Mouse (Mus musculus): ENCODE measurements around the gene 1700020N01Rik. TPM values are rescaled to one million over a fixed set of nuclear protein-coding genes. Genes with fewer than 3 reads are reported as not detected.

1700020N01Rik gene
- polyA plus RNA-seq, 1 experiment from 2014 or later = not detected

DNA sequence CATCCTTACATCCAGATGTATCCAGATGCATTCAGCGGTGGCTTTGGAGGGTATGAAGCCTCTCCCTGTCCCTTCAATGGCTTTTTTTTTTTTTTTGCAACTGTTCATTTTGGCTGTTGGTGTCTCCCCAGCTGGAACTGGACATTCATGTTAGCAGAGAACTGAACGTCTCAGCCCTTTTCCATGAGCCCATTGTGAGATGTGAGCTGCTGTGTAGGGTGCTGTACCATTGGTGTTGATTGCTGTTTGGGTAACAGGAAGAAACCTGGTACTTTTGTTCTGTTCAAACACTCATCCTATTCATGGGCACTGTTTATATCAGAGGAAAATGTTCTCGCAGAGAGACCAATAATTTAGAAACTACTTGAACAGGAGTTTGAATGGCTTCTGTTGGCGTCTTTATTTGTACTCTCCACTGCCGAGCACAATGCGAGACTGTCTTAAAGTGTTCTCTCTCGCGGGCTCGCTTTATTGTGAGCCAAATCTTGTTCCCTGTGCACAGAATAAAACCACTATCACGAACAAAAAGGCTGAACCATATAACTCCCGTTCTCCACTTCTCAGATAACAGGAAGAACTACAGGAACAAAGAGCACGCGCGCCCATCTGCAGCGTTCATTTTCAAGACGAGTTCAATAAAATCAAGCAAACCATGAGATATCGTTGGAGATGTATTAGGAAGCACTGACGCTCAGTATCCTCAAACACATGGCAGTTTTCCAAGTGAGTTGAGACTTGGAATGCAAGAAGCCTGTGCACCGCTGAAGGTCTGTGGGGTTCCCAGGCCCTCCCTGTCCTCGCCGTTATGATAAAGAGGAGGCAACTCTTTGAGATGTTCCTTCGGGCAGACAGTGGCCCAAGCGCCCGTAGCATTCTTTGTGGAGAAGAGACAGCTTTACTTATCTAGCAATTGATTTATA lies 59.7 kb downstream of the 1700020N01Rik start:
- no peak for ATAC-seq (ENCODE audit: low read depth)
- H3K9ac ChIP-seq (ENCODE audit: low read length) = no peak overlapping the region
- H3K4me2 ChIP-seq (ENCODE audit: low read depth, low read length) = no peak overlapping the region
- no peak overlapping the region for H3K27ac ChIP-seq (ENCODE audit: low read length)
- H3K36me3 ChIP-seq (ENCODE audit: control insufficient read depth, insufficient read depth, low read length) = no peaks in the 10 kb centered on the region
- H3K4me3 ChIP-seq (ENCODE audit: low read length) = no peak overlapping the region
- no peaks in the 10 kb centered on the region for H3K27me3 ChIP-seq (ENCODE audit: control insufficient read depth, insufficient read depth, low read depth, low read length)
- H3K9me3 ChIP-seq (ENCODE audit: control insufficient read depth, low read length) = peaks cover 2% of the 10 kb centered on the region; the same call in 1 of the 2 replicates
- no peaks in the 10 kb centered on the region for H3K4me1 ChIP-seq (replicated peaks; ENCODE audit: control insufficient read depth, insufficient read depth, low read length)
- WGBS = 74% methylated on average over 24 of the region's 24 CpGs

- Histone ChIP-seq H3K36me3 (ENCODE audit: control insufficient read depth, insufficient read depth, low read length) (no peaks in the 10 kb centered on the region), H3K4me1 (replicated peaks; ENCODE audit: control insufficient read depth, insufficient read depth, low read length) (no peaks in the 10 kb centered on the region), H3K9me3 (ENCODE audit: control insufficient read depth, low read length) (peaks cover 2% of the 10 kb centered on the region; the same call in 1 of the 2 replicates), H3K4me2 (ENCODE audit: low read depth, low read length) (no peak overlapping the region), H3K9ac (ENCODE audit: low read length) (no peak overlapping the region), H3K27ac (ENCODE audit: low read length) (no peak overlapping the region), H3K4me3 (ENCODE audit: low read length) (no peak overlapping the region), H3K27me3 (ENCODE audit: control insufficient read depth, insufficient read depth, low read depth, low read length) (no peaks in the 10 kb centered on the region)
- WGBS = 90% methylated on average over 7 of the region's 7 CpGs
- no peak for ATAC-seq (ENCODE audit: low read depth)
Measured at GRCm38 (mm10) chr10:21653469-21653868, 60.5 kb downstream of the 1700020N01Rik start.

GRCm38 (mm10) chr10:21659576-21660246 lies 66.8 kb downstream of the 1700020N01Rik start:
- ATAC-seq (ENCODE audit: low read depth) = no peak
- 70% methylated on average over 8 of the region's 8 CpGs for WGBS
- Histone ChIP-seq H3K4me1 (replicated peaks; ENCODE audit: control insufficient read depth, insufficient read depth, low read length) (no peaks in the 10 kb centered on the region), H3K4me3 (ENCODE audit: low read length) (no peak overlapping the region), H3K4me2 (ENCODE audit: low read depth, low read length) (no peak overlapping the region), H3K9me3 (ENCODE audit: control insufficient read depth, low read length) (peaks cover 2% of the 10 kb centered on the region; the same call in 1 of the 2 replicates), H3K27me3 (ENCODE audit: control insufficient read depth, insufficient read depth, low read depth, low read length) (no peaks in the 10 kb centered on the region), H3K36me3 (ENCODE audit: control insufficient read depth, insufficient read depth, low read length) (no peaks in the 10 kb centered on the region), H3K27ac (ENCODE audit: low read length) (no peak overlapping the region), H3K9ac (ENCODE audit: low read length) (no peak overlapping the region)

DNA sequence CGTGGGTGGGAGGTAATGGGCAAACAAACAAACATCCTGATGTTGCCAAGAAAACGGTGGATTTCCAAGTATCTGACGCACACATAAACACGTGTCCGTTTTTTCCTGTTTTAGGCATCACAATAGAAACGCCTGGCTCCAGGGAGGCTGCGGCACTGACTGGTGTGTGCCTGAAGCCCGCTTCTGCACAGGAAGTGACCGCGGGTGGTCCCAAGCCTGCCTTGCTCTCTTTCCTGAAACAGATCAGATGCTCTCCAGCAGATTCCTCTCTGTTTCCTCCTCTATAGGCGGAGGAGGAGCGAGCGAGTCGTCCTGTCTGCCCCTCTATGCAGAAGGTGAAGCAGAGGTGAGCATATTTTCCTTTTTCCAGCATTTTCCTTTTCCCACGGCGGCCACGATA lies 76.0 kb downstream of the 1700020N01Rik start:
- Histone ChIP-seq H3K4me3 (ENCODE audit: low read length) (peak overlapping the region; percentile 14), H3K9me3 (ENCODE audit: control insufficient read depth, low read length) (no peaks in the 10 kb centered on the region), H3K4me2 (ENCODE audit: low read depth, low read length) (peak overlapping the region; percentile 32), H3K27me3 (ENCODE audit: control insufficient read depth, insufficient read depth, low read depth, low read length) (no peaks in the 10 kb centered on the region), H3K36me3 (ENCODE audit: control insufficient read depth, insufficient read depth, low read length) (no peaks in the 10 kb centered on the region), H3K9ac (ENCODE audit: low read length) (no peak overlapping the region), H3K27ac (ENCODE audit: low read length) (peak overlapping the region; percentile 34), H3K4me1 (replicated peaks; ENCODE audit: control insufficient read depth, insufficient read depth, low read length) (no peaks in the 10 kb centered on the region)
- peak; percentile 86 for ATAC-seq (ENCODE audit: low read depth)
- WGBS = 45% methylated on average over 17 of the region's 17 CpGs

DNA sequence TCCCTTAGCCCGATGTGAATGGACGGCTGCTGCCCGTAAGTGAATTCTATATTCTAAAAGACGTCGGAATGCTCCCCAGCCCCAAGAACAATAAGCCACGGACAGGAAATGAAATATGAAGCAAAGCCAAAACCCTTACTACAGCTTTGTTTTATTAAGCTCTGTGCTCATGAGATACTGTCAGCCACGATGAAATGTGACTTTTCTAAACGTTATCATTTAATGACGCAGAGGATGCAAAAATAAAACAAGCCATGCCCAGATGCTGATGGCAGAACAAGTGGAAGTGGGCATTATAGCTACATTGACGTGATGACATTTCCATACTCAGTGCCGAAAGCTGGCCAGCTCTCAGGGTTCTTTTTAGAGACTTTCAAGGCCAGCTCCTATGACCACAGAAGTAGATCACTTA lies 76.8 kb downstream of the 1700020N01Rik start:
- peak overlapping the region; percentile 46 for H3K27ac ChIP-seq (ENCODE audit: low read length)
- H3K27me3 ChIP-seq (ENCODE audit: control insufficient read depth, insufficient read depth, low read depth, low read length) = no peaks in the 10 kb centered on the region
- peak; percentile 47; the same call in 1 of the 2 replicates for ATAC-seq (ENCODE audit: low read depth)
- H3K9me3 ChIP-seq (ENCODE audit: control insufficient read depth, low read length) = no peaks in the 10 kb centered on the region
- H3K9ac ChIP-seq (ENCODE audit: low read length) = no peak overlapping the region
- WGBS = 53% methylated on average over 11 of the region's 11 CpGs
- H3K4me2 ChIP-seq (ENCODE audit: low read depth, low read length) = no peak overlapping the region; the same call in 1 of the 2 replicates
- H3K4me1 ChIP-seq (replicated peaks; ENCODE audit: control insufficient read depth, insufficient read depth, low read length) = no peaks in the 10 kb centered on the region
- H3K36me3 ChIP-seq (ENCODE audit: control insufficient read depth, insufficient read depth, low read length) = no peaks in the 10 kb centered on the region
- H3K4me3 ChIP-seq (ENCODE audit: low read length) = no peak overlapping the region

DNA sequence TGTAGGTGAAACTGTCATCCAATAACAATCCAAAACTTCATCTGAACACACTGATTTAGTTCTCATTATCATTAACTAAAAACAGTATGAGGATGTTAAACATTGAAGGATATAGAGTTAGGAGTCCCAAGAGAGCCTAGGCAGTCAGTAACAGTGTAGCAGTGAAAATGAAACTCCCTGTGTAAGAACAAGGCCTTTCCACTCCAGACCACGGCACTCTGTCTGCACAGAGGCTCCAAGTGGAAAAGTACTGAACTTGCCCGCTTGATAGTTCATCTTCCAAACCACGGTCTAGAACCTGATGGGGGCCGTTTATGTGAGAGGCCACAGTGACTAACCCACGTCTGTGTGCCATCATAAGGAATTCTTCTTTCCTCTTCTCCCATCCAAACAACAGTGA lies 77.2 kb downstream of the 1700020N01Rik start:
- Histone ChIP-seq H3K9ac (ENCODE audit: low read length) (no peak overlapping the region), H3K9me3 (ENCODE audit: control insufficient read depth, low read length) (no peaks in the 10 kb centered on the region), H3K4me2 (ENCODE audit: low read depth, low read length) (no peak overlapping the region), H3K4me1 (replicated peaks; ENCODE audit: control insufficient read depth, insufficient read depth, low read length) (no peaks in the 10 kb centered on the region), H3K4me3 (ENCODE audit: low read length) (no peak overlapping the region), H3K27me3 (ENCODE audit: control insufficient read depth, insufficient read depth, low read depth, low read length) (no peaks in the 10 kb centered on the region), H3K27ac (ENCODE audit: low read length) (peak overlapping the region; percentile 46), H3K36me3 (ENCODE audit: control insufficient read depth, insufficient read depth, low read length) (no peaks in the 10 kb centered on the region)
- WGBS = 77% methylated on average over 5 of the region's 5 CpGs
- no peak for ATAC-seq (ENCODE audit: low read depth)

Other genes starting within 250 kb of the 1700020N01Rik start
- 0.09 and 0.62 TPM in 2 replicates for gene Aldh8a1, start 215.9 kb upstream of the 1700020N01Rik start, polyA plus RNA-seq (2015; fragmentation: Nextera tagmentation; extraction: Ambion mirVana)

Measured in lung, embryonic 16.5 days (tissue).